Mouse (Mus musculus) CH12.LX (cell line): ENCODE data around the gene Mst1.

Experiments
- EP300 ChIP-seq: IDR thresholded peaks from 2 replicates; pipeline ENCODE4 v1.6.1; 2011; ENCODE audit warnings: low read length, improper control_type of control experiment
- ETS1 ChIP-seq: conservative IDR thresholded peaks from 2 replicates; pipeline ENCODE4 v1.6.1; 2012; ENCODE audit warnings: low read depth, mild to moderate bottlenecking, inconsistent platforms, low read length, improper control_type of control experiment, moderate library complexity
- SMC3 ChIP-seq: IDR thresholded peaks from 2 replicates; pipeline ENCODE4 v1.6.1; 2011; ENCODE audit warnings: low read depth, low read length, improper control_type of control experiment
- TBP ChIP-seq: conservative IDR thresholded peaks from 2 replicates; pipeline ENCODE4 v1.6.1; 2011; ENCODE audit warnings: low read depth, low read length, improper control_type of control experiment

- TF ChIP-seq TBP (no peak), SMC3 (no peak), EP300 (peak; percentile 52; the same call in 1 of the 2 replicates), ETS1 (peak; percentile 76)
Measured at GRCm38 (mm10) chr9:108104766-108105548, 24.7 kb downstream of the Mst1 start.
